Mouse (Mus musculus): ENCODE results near the gene Serpina3a. TPM values are rescaled to one million over a fixed set of nuclear protein-coding genes. Genes with fewer than 3 reads are reported as not detected.
"Not testable (repeated sequence)": the region's sequence is repeated elsewhere in the genome, so short reads cannot be mapped to it uniquely, and the experiment has no call there.

Serpina3a gene
- not detected in 2 replicates for polyA plus RNA-seq (2015; fragmentation: Nextera tagmentation; extraction: Ambion mirVana)

DNA sequence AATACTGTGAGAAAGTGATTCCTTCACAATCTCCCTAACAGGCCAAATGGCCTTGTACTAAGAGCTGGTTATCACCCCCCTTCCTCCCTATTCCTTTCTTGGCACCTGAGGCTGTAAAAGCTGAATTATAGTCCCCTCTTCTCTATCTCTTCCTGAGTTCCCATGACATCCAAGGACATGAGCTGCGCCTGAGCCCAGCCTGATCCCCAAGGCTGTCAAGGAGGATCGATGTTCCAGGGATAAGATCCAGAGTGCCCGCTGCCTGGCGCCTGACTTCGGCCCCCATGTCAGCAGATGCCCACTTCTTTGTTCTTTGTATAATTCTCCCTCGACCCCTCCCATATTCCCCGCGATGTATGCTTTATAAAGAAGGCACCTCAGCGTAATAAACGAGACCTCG lies at the start of gene Serpina3a:
Serpina3a (plus strand) TSS at position 392 of the 400 bp plus-strand sequence.
- H3K36me3 ChIP-seq; ATAC-seq (ENCODE audit: low FRiP score); H3K4me2 ChIP-seq; H3K4me3 ChIP-seq; H3K9me3 ChIP-seq; H3K9ac ChIP-seq; H3K4me1 ChIP-seq (replicated peaks); H3K27ac ChIP-seq; H3K27me3 ChIP-seq: not testable (repeated sequence)
- WGBS: 93% methylated on average over 11 of the region's 11 CpGs

GRCm38 (mm10) chr12:104064532-104064931 lies 48.0 kb upstream of the Serpina3a start:
- WGBS: 57% methylated on average over 4 of the region's 4 CpGs
- Histone ChIP-seq H3K36me3 (no peaks in the 10 kb centered on the region), H3K27me3 (no peaks in the 10 kb centered on the region), H3K4me3 (no peak overlapping the region), H3K4me2 (no peak overlapping the region), H3K9ac (no peak overlapping the region), H3K4me1 (replicated peaks) (peaks cover 8% of the 10 kb centered on the region), H3K9me3 (no peaks in the 10 kb centered on the region), H3K27ac (no peak overlapping the region)
- no peak for ATAC-seq (ENCODE audit: low FRiP score)

DNA sequence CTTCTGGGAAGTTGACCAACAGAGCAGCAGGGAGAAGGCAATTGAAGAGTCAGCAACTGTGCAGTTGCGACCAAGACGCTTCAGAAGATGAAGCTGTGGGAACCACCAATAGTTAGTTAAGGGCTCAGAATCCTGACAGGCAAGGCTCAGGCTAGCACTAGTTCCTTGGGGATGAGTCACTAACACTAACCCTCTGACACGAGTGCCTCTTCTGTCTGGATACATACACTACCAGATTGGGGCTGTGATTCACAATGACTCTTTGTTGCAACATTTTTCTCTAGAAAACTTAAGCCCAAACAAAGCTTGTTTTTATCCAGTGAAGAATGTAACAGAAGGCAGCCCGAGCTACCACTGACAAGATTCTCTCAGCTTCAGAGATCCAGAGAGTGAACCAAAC lies 47.5 kb upstream of the Serpina3a start:
- no peaks in the 10 kb centered on the region for H3K9me3 ChIP-seq
- no peak overlapping the region for H3K4me2 ChIP-seq
- no peak overlapping the region for H3K9ac ChIP-seq
- H3K27me3 ChIP-seq: no peaks in the 10 kb centered on the region
- no peak overlapping the region for H3K4me3 ChIP-seq
- peaks cover 8% of the 10 kb centered on the region for H3K4me1 ChIP-seq (replicated peaks)
- no peak overlapping the region for H3K27ac ChIP-seq
- no peak for ATAC-seq (ENCODE audit: low FRiP score)
- WGBS: 86% methylated on average over 4 of the region's 4 CpGs
- no peaks in the 10 kb centered on the region for H3K36me3 ChIP-seq

GRCm38 (mm10) chr12:104066241-104066640 lies 46.3 kb upstream of the Serpina3a start:
- H3K9me3 ChIP-seq: no peaks in the 10 kb centered on the region
- no peak overlapping the region for H3K4me3 ChIP-seq
- no peak for ATAC-seq (ENCODE audit: low FRiP score)
- H3K4me2 ChIP-seq: no peak overlapping the region
- peaks cover 8% of the 10 kb centered on the region for H3K4me1 ChIP-seq (replicated peaks)
- no peaks in the 10 kb centered on the region for H3K36me3 ChIP-seq
- no peak overlapping the region for H3K27ac ChIP-seq
- WGBS: 24% methylated on average over 8 of the region's 8 CpGs
- H3K9ac ChIP-seq: no peak overlapping the region
- no peaks in the 10 kb centered on the region for H3K27me3 ChIP-seq

DNA sequence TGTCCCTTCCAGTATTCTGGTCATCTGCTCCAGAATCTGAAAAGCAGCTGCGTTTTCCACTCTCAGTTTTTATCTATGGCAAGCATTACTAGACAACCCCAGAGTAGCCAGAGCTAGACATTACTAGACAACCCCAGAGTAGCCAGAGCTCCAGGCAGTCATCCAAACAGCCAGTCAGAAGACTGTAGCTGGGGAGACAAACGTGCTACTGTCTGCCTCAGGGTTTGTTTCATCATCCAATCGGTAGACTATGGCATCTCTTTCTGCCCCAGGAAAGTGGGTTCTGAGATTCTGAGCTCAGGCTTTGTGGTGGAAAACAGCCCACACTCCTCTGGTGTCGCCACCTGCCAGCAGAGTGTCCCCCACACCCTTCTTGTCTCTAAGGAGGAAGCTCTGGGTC lies 45.0 kb upstream of the Serpina3a start:
- Histone ChIP-seq H3K4me3 (peak overlapping the region; percentile 30), H3K36me3 (no peaks in the 10 kb centered on the region), H3K9me3 (no peaks in the 10 kb centered on the region), H3K27me3 (no peaks in the 10 kb centered on the region), H3K9ac (peak overlapping the region; percentile 51; the same call in 1 of the 2 replicates), H3K4me1 (replicated peaks) (peaks cover 8% of the 10 kb centered on the region), H3K27ac (peak overlapping the region; percentile 52; the same call in 1 of the 2 replicates), H3K4me2 (peak overlapping the region; percentile 43)
- 28% methylated on average over 4 of the region's 4 CpGs for WGBS
- ATAC-seq (ENCODE audit: low FRiP score): peak; percentile 81

DNA sequence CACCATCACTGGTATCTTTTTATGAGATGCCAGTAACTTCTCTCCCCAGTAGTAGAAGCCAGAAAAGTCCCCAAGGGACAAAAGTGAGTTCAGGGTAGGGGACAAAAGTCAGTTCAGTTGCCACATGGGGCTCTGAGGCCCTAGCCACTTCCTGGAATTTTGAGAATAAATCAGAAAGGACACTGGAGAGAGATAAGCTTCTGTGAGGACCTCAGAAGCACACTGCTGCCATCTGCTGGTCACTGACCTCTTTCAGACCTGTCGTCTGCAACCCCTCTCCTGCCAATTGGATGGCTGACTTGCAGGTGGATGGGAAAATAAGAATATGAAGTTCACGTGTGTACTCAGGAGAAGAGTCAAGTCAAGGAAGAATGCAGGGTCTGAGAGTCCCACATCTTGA lies 42.9 kb upstream of the Serpina3a start:
- H3K36me3 ChIP-seq: no peaks in the 10 kb centered on the region
- no peak overlapping the region for H3K4me2 ChIP-seq
- H3K4me1 ChIP-seq (replicated peaks): peaks cover 8% of the 10 kb centered on the region
- H3K4me3 ChIP-seq: no peak overlapping the region
- no peaks in the 10 kb centered on the region for H3K9me3 ChIP-seq
- no peak overlapping the region for H3K27ac ChIP-seq
- H3K27me3 ChIP-seq: no peaks in the 10 kb centered on the region
- WGBS: 17% methylated on average over 2 of the region's 2 CpGs
- peak; percentile 37; the same call in 1 of the 2 replicates for ATAC-seq (ENCODE audit: low FRiP score)
- H3K9ac ChIP-seq: no peak overlapping the region

GRCm38 (mm10) chr12:104071708-104072107 lies 40.8 kb upstream of the Serpina3a start:
- H3K36me3 ChIP-seq: no peaks in the 10 kb centered on the region
- peaks cover 8% of the 10 kb centered on the region for H3K4me1 ChIP-seq (replicated peaks)
- H3K9me3 ChIP-seq: no peaks in the 10 kb centered on the region
- no peak overlapping the region for H3K27ac ChIP-seq
- no peak overlapping the region for H3K4me2 ChIP-seq
- H3K9ac ChIP-seq: no peak overlapping the region
- 67% methylated on average over 1 of the region's 1 CpGs for WGBS
- no peak for ATAC-seq (ENCODE audit: low FRiP score)
- H3K4me3 ChIP-seq: no peak overlapping the region
- no peaks in the 10 kb centered on the region for H3K27me3 ChIP-seq

GRCm38 (mm10) chr12:104072286-104072685 lies 40.2 kb upstream of the Serpina3a start:
- peaks cover 4% of the 10 kb centered on the region; the same call in 1 of the 2 replicates for H3K4me1 ChIP-seq (replicated peaks)
- 61% methylated on average over 5 of the region's 5 CpGs for WGBS
- H3K27ac ChIP-seq: no peak overlapping the region
- no peak overlapping the region for H3K4me3 ChIP-seq
- no peaks in the 10 kb centered on the region for H3K36me3 ChIP-seq
- H3K9ac ChIP-seq: no peak overlapping the region
- no peaks in the 10 kb centered on the region for H3K9me3 ChIP-seq
- no peaks in the 10 kb centered on the region for H3K27me3 ChIP-seq
- no peak overlapping the region for H3K4me2 ChIP-seq
- no peak for ATAC-seq (ENCODE audit: low FRiP score)

- H3K9me3 ChIP-seq: no peaks in the 10 kb centered on the region
- no peak for ATAC-seq (ENCODE audit: low FRiP score)
Observed at GRCm38 (mm10) chr12:104090119-104090518, 22.4 kb upstream of the Serpina3a start.

DNA sequence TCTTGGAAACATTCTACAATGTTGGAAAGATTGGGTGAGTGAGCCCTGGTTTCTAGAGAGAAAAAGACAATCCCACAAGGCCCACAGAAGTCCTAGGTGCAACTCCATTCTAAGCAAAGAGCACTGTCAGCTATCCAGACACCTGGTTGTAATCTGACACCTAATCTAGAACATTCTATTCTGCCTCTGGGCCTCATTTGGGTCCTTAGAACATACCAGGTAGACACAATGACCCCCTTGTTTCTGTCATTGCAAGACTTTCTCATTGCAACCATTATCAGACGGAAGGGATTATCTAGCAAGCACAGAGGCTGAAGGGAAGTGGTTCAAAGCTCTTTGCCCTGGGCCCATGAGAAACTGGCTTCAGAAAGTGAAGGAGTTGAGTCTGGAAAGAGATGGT lies 21.2 kb upstream of the Serpina3a start:
- Histone ChIP-seq H3K9me3 (no peaks in the 10 kb centered on the region), H3K9ac (no peak overlapping the region), H3K4me3 (no peak overlapping the region), H3K27ac (no peak overlapping the region), H3K36me3 (no peaks in the 10 kb centered on the region), H3K27me3 (no peaks in the 10 kb centered on the region), H3K4me1 (replicated peaks) (no peaks in the 10 kb centered on the region), H3K4me2 (no peak overlapping the region)
- ATAC-seq (ENCODE audit: low FRiP score): no peak
- WGBS: 92% methylated on average over 1 of the region's 1 CpGs

More at GRCm38 (mm10) chr12:104090119-104090518, 22.4 kb upstream of the Serpina3a start:
- no peak overlapping the region for H3K4me3 ChIP-seq
- H3K4me1 ChIP-seq (replicated peaks): no peaks in the 10 kb centered on the region
- H3K27me3 ChIP-seq: no peaks in the 10 kb centered on the region
- H3K4me2 ChIP-seq: no peak overlapping the region
- no peak overlapping the region for H3K27ac ChIP-seq
- no peaks in the 10 kb centered on the region for H3K36me3 ChIP-seq
- 75% methylated on average over 2 of the region's 2 CpGs for WGBS
- no peak overlapping the region for H3K9ac ChIP-seq

DNA sequence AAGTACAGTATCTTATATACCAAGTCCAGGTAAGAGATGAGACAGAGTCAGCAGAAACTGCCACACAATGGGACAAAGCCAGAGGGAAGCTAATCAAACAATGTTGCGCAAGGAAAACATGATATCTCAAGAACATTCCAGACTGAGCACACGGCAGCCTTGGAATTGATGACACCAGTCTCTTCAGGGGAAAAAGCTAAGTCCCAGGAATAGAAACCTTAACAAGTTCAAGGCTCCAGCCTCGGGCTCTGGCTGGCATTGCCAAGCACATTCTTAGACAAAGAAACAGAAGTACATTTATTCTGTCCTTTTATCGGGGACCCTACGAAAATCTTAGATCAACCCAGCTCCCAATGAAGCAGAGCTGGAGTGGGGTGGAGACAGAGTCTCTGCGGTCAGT lies 11.8 kb upstream of the Serpina3a start, which contains the start of gene Serpina5:
Serpina5 (plus strand) TSS at position 346 of the 400 bp plus-strand sequence.
- no peaks in the 10 kb centered on the region for H3K27me3 ChIP-seq
- H3K27ac ChIP-seq: no peak within 1 kb of the TSS
- H3K36me3 ChIP-seq: no peaks in the 10 kb centered on the region
- no peaks in the 10 kb centered on the region for H3K9me3 ChIP-seq
- no peak within 1 kb of the TSS for H3K4me2 ChIP-seq
- no peaks in the 10 kb centered on the region for H3K4me1 ChIP-seq (replicated peaks)
- ATAC-seq (ENCODE audit: low FRiP score): no peak
- WGBS: 91% methylated on average over 6 of the region's 6 CpGs
- H3K9ac ChIP-seq: no peak within 1 kb of the TSS
- H3K4me3 ChIP-seq: no peak within 1 kb of the TSS

- ATAC-seq (ENCODE audit: low FRiP score): no peak
- no peak overlapping the region for H3K9ac ChIP-seq
- H3K4me1 ChIP-seq (replicated peaks): no peaks in the 10 kb centered on the region
- H3K27me3 ChIP-seq: no peaks in the 10 kb centered on the region
- H3K4me2 ChIP-seq: no peak overlapping the region
- H3K36me3 ChIP-seq: no peaks in the 10 kb centered on the region
- no peak overlapping the region for H3K4me3 ChIP-seq
- H3K9me3 ChIP-seq: no peaks in the 10 kb centered on the region
- no peak overlapping the region for H3K27ac ChIP-seq
Observed at GRCm38 (mm10) chr12:104105847-104106246, 6.7 kb upstream of the Serpina3a start.

DNA sequence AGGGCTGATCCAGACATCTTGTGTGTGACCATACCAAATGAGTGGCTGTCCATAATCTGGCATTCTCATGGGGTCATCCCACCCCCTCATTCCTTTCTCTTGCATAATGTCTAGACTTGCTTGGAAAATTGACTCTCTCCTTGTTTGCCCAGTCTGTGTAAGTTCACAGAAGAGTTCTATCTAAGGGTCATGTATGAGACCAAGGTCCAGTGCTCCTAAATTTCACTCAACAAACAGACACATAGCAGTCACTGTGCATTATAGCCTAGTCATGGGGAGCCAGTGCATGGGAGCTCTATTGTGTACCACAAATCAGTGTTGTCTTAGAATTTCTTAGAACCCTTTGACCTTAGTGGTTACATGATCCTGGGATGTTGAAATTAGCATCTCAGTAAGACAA lies 5.6 kb upstream of the Serpina3a start:
- no peaks in the 10 kb centered on the region for H3K27me3 ChIP-seq
- no peak overlapping the region for H3K27ac ChIP-seq
- H3K4me1 ChIP-seq (replicated peaks): no peaks in the 10 kb centered on the region
- H3K9me3 ChIP-seq: no peaks in the 10 kb centered on the region
- no peaks in the 10 kb centered on the region for H3K36me3 ChIP-seq
- no peak for ATAC-seq (ENCODE audit: low FRiP score)
- no peak overlapping the region for H3K4me2 ChIP-seq
- H3K9ac ChIP-seq: no peak overlapping the region
- H3K4me3 ChIP-seq: no peak overlapping the region
